Mouse (Mus musculus): ENCODE measurements around the gene Grik1.

- TF ChIP-seq CHD2 (IDR thresholded peaks at IDR 0.05; ENCODE audit: low read depth, low read length) (no peak), HCFC1 (IDR thresholded peaks at IDR 0.05; ENCODE audit: borderline replicate concordance, insufficient read depth, low read length) (no peak)
Measured at GRCm38 (mm10) chr16:88111459-88111858, 178.6 kb downstream of the Grik1 start.

All from ES-E14 (cell line).